Mouse (Mus musculus) erythroblast, embryonic 14.5 days (primary cell): ENCODE measurements around the gene F930015N05Rik. TPM values are rescaled to one million over a fixed set of nuclear protein-coding genes. Genes with fewer than 3 reads are reported as not detected.
A peak's percentile ranks its signal among the peaks of the same experiment; 100 is the strongest.

Source experiments
- H3K27me3 ChIP-seq: 2 replicates; pipeline ENCODE4 v1.6.1; 2012; ENCODE audit warnings: inconsistent platforms; ENCODE audit not compliant: control insufficient read depth
- H3K36me3 ChIP-seq: 2 replicates; pipeline ENCODE4 v1.6.1; 2012; ENCODE audit warnings: mild to moderate bottlenecking, inconsistent platforms; ENCODE audit not compliant: control insufficient read depth
- H3K4me1 ChIP-seq: 2 replicates; pipeline ENCODE4 v1.6.1; 2012; ENCODE audit warnings: inconsistent platforms; ENCODE audit not compliant: control insufficient read depth
- H3K4me3 ChIP-seq: replicated peaks from 2 replicates; pipeline ENCODE3; 2012; ENCODE audit warnings: moderate library complexity, mild to moderate bottlenecking, inconsistent platforms
- H3K9me3 ChIP-seq: 2 replicates; pipeline ENCODE4 v1.6.1; 2012; ENCODE audit warnings: low read length, inconsistent platforms, mixed read lengths; ENCODE audit not compliant: control insufficient read depth
- GATA1 ChIP-seq: IDR thresholded peaks from 2 replicates; pipeline ENCODE4 v1.6.1; 2012; ENCODE audit warnings: low read length, inconsistent platforms, mixed read lengths
- TAL1 ChIP-seq: IDR thresholded peaks from 3 replicates; pipeline ENCODE4 v1.6.1; 2012; ENCODE audit warnings: low read length, inconsistent platforms, mixed read lengths
- polyA plus RNA-seq: library from polyadenylated mRNA; stranded (reverse); fragments of >175 nt; gene quantifications from 2 replicates; pipeline ENCODE4 v1.2.3, GENCODE M21; 2012

Gene F930015N05Rik
- polyA plus RNA-seq, 1 experiment, result not detected

DNA sequence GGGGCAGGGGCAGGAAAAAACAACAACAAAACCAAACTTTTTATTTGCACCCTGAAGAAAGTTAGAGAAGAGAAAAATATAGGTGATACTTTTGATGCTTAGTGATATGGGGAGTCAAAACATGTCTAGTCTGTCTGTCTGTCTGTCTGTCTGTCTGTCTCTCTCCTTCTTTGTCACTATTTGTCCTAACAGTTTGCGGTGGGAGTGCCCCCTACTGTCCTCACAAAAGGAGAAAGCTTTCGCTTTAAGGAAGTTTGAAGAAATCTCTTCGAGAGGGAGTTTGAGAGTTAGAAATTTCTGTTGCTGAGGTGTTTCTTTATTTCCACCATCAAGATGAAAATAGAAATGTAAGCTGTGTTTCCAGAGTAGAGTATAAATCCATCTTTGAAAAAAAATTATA lies 2.5 kb upstream of the F930015N05Rik start:
- TF ChIP-seq GATA1, result no peak
- TF ChIP-seq TAL1, result no peak
- no peaks in the 10 kb centered on the region for H3K36me3 ChIP-seq
- H3K4me1 ChIP-seq, result no peaks in the 10 kb centered on the region; the same call in 1 of the 2 replicates
- H3K9me3 ChIP-seq, result peaks cover 2% of the 10 kb centered on the region; the same call in 1 of the 2 replicates
- H3K27me3 ChIP-seq, result peaks cover 35% of the 10 kb centered on the region
- no peak overlapping the region for H3K4me3 ChIP-seq

DNA sequence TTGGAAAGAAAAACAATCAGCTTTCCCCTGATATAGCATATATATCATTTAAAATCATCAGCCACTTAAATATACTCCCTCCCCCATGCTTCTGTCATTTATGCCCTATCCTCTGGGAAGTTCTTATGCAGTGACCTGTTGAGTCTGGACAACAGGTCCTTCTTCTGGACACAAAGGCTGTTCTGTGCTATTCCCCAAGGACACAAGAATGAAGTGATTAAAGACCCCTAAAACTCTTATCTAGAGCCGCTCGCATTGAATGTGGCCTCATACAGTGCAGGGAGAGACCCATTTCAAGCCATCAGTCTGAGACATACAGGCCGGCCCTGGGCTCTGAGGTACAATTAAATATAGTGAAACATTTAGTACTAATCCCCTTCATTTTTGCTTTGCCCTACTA lies 1.3 kb upstream of the F930015N05Rik start:
- no peak for TF ChIP-seq TAL1
- TF ChIP-seq GATA1, result no peak
- no peaks in the 10 kb centered on the region for H3K36me3 ChIP-seq
- no peaks in the 10 kb centered on the region; the same call in 1 of the 2 replicates for H3K4me1 ChIP-seq
- peaks cover 2% of the 10 kb centered on the region; the same call in 1 of the 2 replicates for H3K9me3 ChIP-seq
- H3K27me3 ChIP-seq, result peaks cover 38% of the 10 kb centered on the region
- no peak overlapping the region for H3K4me3 ChIP-seq

DNA sequence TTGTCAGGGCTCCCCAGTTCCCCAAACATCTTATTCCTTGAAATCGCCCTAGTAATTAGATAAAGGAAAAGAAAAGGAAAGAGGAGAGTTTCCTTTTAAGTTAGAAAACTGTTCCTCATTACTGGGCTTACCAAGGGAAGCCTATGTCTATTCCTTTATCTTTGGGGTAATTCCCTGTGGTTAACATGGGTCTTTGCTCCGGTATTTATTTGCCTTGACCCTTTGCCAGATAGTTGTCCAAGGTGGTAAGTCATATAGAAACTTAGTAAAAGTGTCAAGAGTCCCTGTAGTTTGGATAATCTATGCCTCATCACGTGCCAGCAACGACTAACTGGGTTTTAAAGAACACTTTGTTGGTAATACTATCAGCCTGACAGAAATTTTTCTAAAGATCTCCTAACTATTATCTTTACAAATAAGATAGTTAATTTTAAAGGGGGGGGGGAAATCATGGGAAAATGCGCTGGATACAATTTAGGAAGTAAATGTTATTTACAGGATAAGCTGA lies 392 bp upstream of the F930015N05Rik start:
- H3K9me3 ChIP-seq, result peaks cover 2% of the 10 kb centered on the region; the same call in 1 of the 2 replicates
- no peaks in the 10 kb centered on the region for H3K36me3 ChIP-seq
- H3K27me3 ChIP-seq, result peaks cover 38% of the 10 kb centered on the region
- no peak for TF ChIP-seq TAL1
- no peak for TF ChIP-seq GATA1
- no peaks in the 10 kb centered on the region; the same call in 1 of the 2 replicates for H3K4me1 ChIP-seq
- H3K4me3 ChIP-seq, result no peak overlapping the region

DNA sequence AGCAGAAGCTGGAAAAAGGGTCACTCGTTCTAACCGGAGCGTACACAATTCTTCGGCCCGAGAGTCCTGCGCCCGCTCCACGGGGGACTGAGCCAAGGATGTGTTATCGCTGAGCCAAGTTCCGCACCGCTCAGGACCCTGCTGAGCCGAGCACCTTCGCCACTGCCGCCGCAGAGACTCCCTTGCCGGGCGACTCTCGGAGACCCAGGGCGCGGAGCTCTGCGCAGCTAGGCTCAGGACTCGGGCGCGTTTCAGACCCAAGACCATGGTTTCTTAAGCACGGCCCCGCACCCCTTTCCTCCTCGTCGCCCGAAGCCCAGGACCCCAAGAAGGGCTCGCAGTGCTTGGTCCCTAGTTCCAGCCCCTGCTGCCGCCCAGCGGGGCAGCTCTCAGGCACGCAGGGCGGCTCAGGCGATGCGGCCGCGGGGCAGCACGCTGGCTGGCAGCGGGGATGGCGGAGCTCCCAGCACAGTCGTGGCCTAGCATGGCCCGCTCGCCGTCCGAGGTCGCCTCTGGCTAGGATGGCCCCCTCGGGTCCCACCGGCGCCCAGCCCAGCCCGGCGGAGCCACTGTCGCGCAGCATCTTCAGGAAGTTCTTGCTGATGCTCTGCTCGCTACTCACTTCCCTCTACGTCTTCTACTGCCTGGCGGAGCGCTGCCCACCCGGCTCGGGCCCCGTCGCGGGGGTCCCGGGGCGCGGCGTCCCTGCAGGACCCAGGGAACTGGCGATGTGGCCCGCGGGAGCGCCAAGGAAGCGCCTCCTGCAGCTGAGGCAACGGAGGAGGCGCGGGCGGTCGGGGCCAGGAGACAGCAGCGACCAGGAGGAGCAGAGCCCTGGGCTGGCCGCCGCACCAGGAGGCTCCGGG lies 674 bp downstream of the F930015N05Rik start:
- peaks cover 38% of the 10 kb centered on the region for H3K27me3 ChIP-seq
- H3K4me3 ChIP-seq, result peak overlapping the region; percentile 29
- H3K4me1 ChIP-seq, result no peaks in the 10 kb centered on the region; the same call in 1 of the 2 replicates
- no peaks in the 10 kb centered on the region for H3K36me3 ChIP-seq
- peaks cover 2% of the 10 kb centered on the region; the same call in 1 of the 2 replicates for H3K9me3 ChIP-seq
- TF ChIP-seq GATA1 (no peak), TAL1 (no peak)

DNA sequence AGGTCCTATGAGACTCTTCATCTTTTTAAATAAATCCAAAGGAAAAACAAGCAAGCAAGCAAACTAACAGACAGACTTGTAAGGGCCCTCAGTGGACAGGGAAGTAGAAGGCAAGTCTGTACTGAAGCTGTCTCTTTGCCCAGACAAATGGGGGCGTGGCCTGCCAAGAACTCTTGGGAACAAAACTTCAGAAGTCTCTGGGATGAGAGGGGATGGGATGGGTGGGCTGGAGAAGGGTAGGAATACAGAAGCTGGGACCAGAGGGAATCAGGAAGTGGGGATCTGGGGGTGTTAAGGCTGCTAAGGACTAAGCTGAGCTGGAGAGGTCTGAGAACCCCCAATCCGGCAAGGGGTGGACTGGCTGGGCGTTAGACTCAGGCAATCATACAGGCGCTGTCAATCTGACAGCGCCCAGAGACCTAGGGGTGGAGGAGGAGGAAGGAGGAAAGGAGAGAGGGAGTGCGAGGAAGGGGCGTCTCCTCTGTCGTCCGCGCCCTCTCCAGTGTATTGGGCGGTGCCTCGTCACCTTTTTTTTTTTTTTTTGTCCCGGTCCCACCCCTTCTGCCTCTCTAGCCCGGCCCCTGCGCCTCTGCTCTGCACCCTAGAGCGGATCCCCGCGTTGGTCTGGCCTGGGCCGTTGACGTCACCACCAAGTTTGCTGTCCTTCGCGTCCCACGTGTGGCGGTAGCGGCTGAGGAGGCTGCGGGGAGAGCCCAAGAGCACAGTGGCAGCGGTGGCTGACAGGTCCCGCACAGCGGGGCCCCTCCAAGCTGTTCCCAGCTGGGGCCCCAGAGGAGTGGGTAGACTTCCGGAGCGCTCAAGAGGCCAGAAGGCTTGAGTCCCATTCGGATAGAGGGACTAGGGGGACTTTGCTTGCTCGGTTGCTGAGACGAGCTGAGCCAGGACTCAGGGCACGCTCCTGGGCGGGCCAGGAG lies 1.6 kb downstream of the F930015N05Rik start, which contains the start of gene Hs3st3a1:
Gene Hs3st3a1, plus strand, starts transcription at position 722 of the 935 bp plus-strand sequence.
- TF ChIP-seq TAL1 (no peak), GATA1 (no peak)
- Histone ChIP-seq H3K9me3 (peaks cover 2% of the 10 kb centered on the region; the same call in 1 of the 2 replicates), H3K36me3 (no peaks in the 10 kb centered on the region), H3K27me3 (peaks cover 38% of the 10 kb centered on the region), H3K4me3 (peak within 1 kb of the TSS; percentile 29), H3K4me1 (no peaks in the 10 kb centered on the region; the same call in 1 of the 2 replicates)

DNA sequence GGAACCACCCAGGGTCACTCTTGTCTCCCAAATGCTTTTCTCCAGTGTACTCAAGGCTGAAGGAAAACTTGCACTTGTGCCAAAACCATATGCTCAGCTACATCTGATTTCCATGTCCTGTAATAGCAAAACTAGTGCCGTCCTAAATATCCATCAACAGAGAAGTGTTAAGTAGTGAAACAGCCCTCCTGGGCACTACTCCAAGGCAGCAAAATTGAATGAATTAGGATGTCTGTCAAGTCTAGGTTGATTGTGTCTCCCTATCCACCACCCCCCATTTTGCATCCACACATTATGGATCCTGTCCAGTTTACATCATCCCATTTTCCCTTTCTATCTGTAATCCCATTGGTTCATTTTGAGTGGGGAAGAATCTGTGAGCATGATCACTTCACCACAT lies 17.5 kb downstream of the F930015N05Rik start:
- Histone ChIP-seq H3K27me3 (no peaks in the 10 kb centered on the region), H3K4me3 (no peak overlapping the region), H3K36me3 (no peaks in the 10 kb centered on the region), H3K4me1 (no peaks in the 10 kb centered on the region), H3K9me3 (no peaks in the 10 kb centered on the region)
- TF ChIP-seq GATA1 (no peak), TAL1 (no peak)

DNA sequence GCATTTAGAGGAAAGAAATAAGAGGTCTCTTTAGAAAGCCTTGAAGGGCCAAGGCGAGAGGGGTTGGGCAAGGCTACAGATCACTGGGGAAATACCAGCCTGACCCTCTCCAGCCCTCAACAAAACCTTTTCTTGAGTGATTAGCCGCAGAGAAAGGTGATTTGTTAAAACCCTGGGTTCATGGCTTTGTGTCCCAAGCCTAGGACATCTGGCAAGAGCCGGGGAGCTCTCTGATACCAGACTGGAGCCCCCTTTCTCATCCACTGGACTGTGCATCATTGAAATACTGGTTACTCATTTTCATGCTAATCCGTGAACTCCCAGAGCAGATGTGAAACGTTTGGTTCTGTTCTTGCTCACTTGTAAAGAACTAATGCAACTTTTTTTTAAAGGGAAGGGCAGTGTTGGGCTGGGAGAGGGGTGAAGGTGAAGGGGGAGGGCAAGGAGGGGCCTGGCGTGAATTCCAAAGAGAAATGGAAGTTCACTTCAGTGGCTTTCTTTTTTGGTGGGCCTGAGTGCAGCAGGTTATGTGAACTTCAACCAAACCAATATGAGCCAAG lies 35.8 kb downstream of the F930015N05Rik start:
- Histone ChIP-seq H3K36me3 (no peaks in the 10 kb centered on the region), H3K4me1 (no peaks in the 10 kb centered on the region), H3K9me3 (no peaks in the 10 kb centered on the region), H3K4me3 (no peak overlapping the region), H3K27me3 (no peaks in the 10 kb centered on the region)
- no peak for TF ChIP-seq TAL1
- TF ChIP-seq GATA1, result no peak

DNA sequence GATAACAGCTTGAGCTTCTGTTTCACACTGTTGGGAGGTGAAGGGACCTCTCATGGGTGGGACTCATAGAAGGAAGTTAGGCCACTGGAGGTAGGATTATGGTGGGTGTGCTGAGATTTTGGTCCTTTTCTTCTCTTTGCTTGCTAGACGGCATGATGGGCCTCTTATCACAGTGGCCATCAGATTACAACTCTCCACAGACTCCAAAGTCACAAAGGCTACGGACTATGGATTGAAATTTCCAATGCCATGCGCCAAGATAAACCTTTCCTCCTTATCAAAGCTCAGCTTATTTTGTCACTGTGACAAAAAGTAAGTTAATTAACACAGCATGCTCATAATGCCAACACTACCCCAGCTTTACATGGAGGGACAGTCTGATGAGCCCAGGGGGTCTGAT lies 38.8 kb downstream of the F930015N05Rik start:
- Histone ChIP-seq H3K4me3 (no peak overlapping the region), H3K27me3 (no peaks in the 10 kb centered on the region)

More for the DNA sequence above, 38.8 kb downstream of the F930015N05Rik start:
- Histone ChIP-seq H3K36me3 (no peaks in the 10 kb centered on the region), H3K4me1 (no peaks in the 10 kb centered on the region), H3K9me3 (no peaks in the 10 kb centered on the region)
- TF ChIP-seq GATA1 (no peak), TAL1 (no peak)
